Mouse (Mus musculus): Measurements from ENCODE around the gene Coa3. TPM values are rescaled to one million over a fixed set of nuclear protein-coding genes. Genes with fewer than 3 reads are reported as not detected.
A peak's percentile ranks its signal among the peaks of the same experiment; 100 is the strongest.

Gene Coa3
- polyA plus RNA-seq, 1 experiment from 2014 or later, result 244 TPM

DNA sequence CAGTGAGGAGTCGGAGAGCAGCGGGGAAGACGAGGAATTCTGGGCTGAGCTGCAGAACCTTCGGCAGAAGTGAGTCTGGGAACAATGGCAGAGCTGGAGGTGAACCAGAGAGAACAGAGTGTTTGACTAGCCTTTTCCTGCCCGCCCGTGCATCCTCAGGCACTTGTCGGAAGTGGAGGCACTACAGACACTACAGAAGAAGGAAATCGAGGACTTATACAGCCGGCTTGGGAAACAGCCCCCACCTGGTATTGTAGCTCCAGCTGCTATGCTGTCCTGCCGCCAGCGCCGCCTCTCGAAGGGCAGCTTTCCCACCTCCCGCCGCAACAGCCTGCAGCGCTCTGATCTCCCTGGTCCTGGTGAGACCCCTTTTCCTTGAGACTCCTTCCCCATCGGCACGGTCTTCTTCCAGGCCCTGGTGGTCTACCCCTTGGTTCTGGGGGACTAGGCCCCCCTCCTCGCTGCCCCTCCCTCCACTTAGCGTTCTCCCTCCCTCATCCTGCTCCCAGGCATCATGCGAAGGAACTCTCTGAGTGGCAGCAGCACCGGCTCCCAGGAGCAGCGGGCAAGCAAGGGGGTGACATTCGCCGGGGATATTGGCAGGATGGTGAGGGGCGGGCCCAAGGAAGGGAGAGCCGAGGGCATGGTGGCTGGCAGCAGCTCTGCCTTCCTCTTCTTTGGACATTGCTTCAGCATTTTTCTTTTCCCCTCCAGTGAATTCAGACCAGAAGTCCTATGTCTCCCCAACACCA, 2.4 kb downstream of the Coa3 start:
- 24% methylated on average over 27 of the region's 27 CpGs for WGBS
- Histone ChIP-seq H3K27me3 (ENCODE audit: insufficient read depth, poor library complexity, severe bottlenecking) (peaks cover 43% of the 10 kb centered on the region), H3K9me3 (no peaks in the 10 kb centered on the region), H3K4me1 (replicated peaks) (peaks cover 39% of the 10 kb centered on the region), H3K4me3 (peak overlapping the region; percentile 86), H3K27ac (peak overlapping the region; percentile 42; the same call in 1 of the 2 replicates), H3K36me3 (peaks cover 16% of the 10 kb centered on the region)
- no peak for DNase-seq (ENCODE audit: low spot score)

DNA sequence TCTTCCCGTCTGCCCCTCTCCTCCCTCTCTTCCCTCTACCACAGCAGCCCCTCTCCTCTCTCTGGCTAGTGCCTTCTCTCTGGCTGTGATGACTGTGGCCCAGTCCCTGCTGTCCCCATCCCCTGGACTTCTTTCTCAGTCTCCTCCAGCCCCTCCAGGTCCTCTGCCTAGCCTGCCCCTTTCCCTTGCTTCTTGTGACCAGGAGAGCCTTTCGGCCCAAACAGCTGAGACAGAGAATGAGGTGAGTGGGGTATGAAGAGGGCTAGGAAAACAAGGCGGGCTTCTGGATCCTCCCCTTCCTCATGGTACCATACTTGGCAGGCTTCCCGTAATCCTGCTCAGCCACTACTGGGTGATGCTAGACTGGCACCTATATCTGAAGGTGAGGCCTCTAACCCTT, 3.6 kb downstream of the Coa3 start:
- peaks cover 16% of the 10 kb centered on the region for H3K36me3 ChIP-seq
- no peak for DNase-seq (ENCODE audit: low spot score)
- no peak overlapping the region for H3K4me3 ChIP-seq
- H3K4me1 ChIP-seq (replicated peaks), result peaks cover 39% of the 10 kb centered on the region
- WGBS, result 76% methylated on average over 4 of the region's 4 CpGs
- H3K9me3 ChIP-seq, result no peaks in the 10 kb centered on the region
- peaks cover 33% of the 10 kb centered on the region for H3K27me3 ChIP-seq (ENCODE audit: insufficient read depth, poor library complexity, severe bottlenecking)
- no peak overlapping the region for H3K27ac ChIP-seq

DNA sequence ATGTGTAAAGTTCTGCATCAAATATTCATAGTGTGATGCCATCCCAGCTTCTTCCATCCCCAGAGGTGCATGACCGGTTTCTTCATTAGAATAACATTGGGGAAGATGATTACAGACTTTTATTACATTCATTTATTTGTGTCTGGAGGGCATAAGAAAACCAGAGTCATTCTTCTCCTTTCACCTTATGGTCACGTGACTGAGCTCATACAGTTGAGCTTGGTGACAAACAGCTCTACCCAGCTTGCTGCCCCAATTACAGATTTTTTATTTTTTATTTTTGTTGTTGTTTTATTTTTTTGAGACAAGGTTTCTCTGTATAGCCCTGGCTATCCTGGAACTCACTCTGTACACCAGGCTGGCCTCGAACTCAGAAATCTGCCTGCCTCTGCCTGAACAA, 6.5 kb downstream of the Coa3 start:
- Histone ChIP-seq H3K27ac (no peak overlapping the region), H3K36me3 (peaks cover 16% of the 10 kb centered on the region), H3K9me3 (no peaks in the 10 kb centered on the region), H3K4me1 (replicated peaks) (peaks cover 30% of the 10 kb centered on the region), H3K4me3 (no peak overlapping the region), H3K27me3 (ENCODE audit: insufficient read depth, poor library complexity, severe bottlenecking) (peaks cover 36% of the 10 kb centered on the region)
- no peak for DNase-seq (ENCODE audit: low spot score)
- WGBS, result 87% methylated on average over 3 of the region's 3 CpGs

- no peaks in the 10 kb centered on the region for H3K36me3 ChIP-seq
- peak; percentile 39 for DNase-seq (ENCODE audit: low spot score)
- H3K27ac ChIP-seq, result no peak overlapping the region; the same call in 1 of the 2 replicates
- H3K4me3 ChIP-seq, result 0 out of 2 replicates have a peak overlapping the region, but pooled peaks have one; percentile 18
- no peaks in the 10 kb centered on the region for H3K9me3 ChIP-seq
- 34% methylated on average over 10 of the region's 10 CpGs for WGBS
- peaks cover 41% of the 10 kb centered on the region for H3K27me3 ChIP-seq (ENCODE audit: insufficient read depth, poor library complexity, severe bottlenecking)
- peaks cover 24% of the 10 kb centered on the region for H3K4me1 ChIP-seq (replicated peaks)
These were observed 9.3 kb downstream of the Coa3 start for GRCm38 (mm10) chr11:101269577-101270116.

GRCm38 (mm10) chr11:101265906-101266305, 13.0 kb downstream of the Coa3 start:
- no peaks in the 10 kb centered on the region for H3K9me3 ChIP-seq
- H3K27ac ChIP-seq, result no peak overlapping the region
- WGBS, result 18% methylated on average over 6 of the region's 6 CpGs
- H3K4me1 ChIP-seq (replicated peaks), result peaks cover 58% of the 10 kb centered on the region
- no peaks in the 10 kb centered on the region for H3K36me3 ChIP-seq
- no peak for DNase-seq (ENCODE audit: low spot score)
- H3K4me3 ChIP-seq, result 0 out of 2 replicates have a peak overlapping the region, but pooled peaks have one; percentile 53
- peaks cover 77% of the 10 kb centered on the region for H3K27me3 ChIP-seq (ENCODE audit: insufficient read depth, poor library complexity, severe bottlenecking)

DNA sequence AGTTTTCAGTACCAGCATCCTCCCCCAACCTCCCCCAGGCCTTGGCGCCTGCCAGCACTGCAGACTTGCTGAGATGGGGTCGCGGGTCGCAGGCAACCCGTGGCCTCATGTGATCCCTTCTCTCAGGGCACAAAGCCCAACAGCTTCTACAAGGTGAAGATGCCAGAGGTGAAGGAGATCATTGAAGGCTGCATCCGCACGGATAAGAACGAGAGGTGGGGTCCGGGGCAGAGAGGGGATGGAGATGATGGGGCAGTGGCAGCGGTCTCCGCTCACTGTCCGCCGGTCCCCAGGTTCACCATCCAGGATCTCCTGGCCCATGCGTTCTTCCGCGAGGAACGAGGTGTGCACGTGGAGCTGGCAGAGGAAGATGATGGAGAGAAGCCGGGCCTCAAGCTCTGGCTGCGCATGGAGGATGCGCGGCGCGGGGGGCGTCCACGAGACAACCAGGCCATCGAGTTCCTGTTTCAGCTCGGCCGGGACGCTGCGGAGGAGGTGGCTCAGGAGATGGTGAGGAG, 13.9 kb downstream of the Coa3 start:
- H3K36me3 ChIP-seq, result no peaks in the 10 kb centered on the region
- no peaks in the 10 kb centered on the region for H3K9me3 ChIP-seq
- peaks cover 66% of the 10 kb centered on the region for H3K4me1 ChIP-seq (replicated peaks)
- H3K27me3 ChIP-seq (ENCODE audit: insufficient read depth, poor library complexity, severe bottlenecking), result peaks cover 80% of the 10 kb centered on the region
- H3K27ac ChIP-seq, result peak overlapping the region; percentile 69
- peak overlapping the region; percentile 53 for H3K4me3 ChIP-seq
- peak; percentile 53 for DNase-seq (ENCODE audit: low spot score)
- 2% methylated on average over 31 of the region's 31 CpGs for WGBS

DNA sequence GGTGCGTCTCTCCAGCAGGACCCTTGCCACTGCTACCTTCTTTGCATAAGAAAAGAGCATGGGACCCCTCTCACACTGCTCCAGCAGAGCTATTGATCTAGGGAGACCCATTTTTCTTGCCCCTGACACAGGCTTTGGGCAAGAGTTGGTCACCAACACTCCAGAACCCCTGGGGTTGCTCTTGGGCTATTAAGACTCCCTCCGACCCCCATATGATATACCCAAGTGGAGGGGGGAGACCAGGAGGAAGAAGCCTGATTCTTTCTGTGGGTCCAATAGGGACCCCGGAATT, 15.0 kb downstream of the Coa3 start:
- 10% methylated on average over 3 of the region's 3 CpGs for WGBS
- peaks cover 78% of the 10 kb centered on the region for H3K27me3 ChIP-seq (ENCODE audit: insufficient read depth, poor library complexity, severe bottlenecking)

DNA sequence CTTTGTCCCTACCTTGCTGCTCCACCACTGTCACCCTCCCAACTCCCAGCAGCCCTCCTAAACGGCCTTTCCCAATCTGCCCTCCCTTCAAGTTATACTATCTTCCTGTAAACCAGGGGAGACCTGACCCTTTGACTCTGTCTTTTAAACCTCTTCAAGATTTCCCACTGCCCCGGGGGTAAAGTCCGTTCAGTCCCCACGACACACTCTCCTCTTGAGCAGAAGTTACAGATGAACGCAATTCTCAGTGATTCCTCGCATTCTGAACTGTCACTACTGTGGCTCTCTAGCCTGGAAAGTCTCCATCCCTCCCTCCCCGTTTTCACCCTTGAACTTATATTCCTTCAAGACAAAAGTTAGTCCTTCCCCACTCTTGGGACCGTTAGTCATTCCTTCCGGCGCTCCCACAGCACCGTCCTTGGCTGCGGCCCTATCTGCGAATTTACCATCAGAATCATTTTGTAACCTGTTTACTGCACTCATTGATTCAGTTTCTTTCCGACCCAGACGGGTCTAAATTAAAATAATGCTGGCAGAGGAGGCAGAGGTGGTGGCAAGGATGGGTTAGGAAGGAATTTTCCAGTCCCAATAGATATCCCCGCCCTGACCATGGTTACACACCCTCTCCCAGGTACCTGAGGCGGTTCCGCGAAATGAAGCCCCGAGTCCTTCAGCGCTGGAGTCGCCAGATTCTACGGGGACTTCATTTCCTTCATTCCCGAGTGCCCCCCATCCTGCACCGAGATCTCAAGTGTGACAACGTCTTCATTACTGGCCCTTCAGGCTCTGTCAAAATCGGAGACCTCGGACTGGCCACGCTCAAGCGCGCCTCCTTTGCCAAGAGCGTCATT, 15.6 kb downstream of the Coa3 start:
- Histone ChIP-seq H3K27ac (no peak overlapping the region), H3K9me3 (no peaks in the 10 kb centered on the region), H3K36me3 (peaks cover 11% of the 10 kb centered on the region), H3K4me1 (replicated peaks) (peaks cover 73% of the 10 kb centered on the region), H3K27me3 (ENCODE audit: insufficient read depth, poor library complexity, severe bottlenecking) (peaks cover 72% of the 10 kb centered on the region), H3K4me3 (peak overlapping the region; percentile 66)
- peak; percentile 45 for DNase-seq (ENCODE audit: low spot score)
- 3% methylated on average over 32 of the region's 32 CpGs for WGBS

More for the DNA sequence above, 15.0 kb downstream of the Coa3 start:
- peaks cover 69% of the 10 kb centered on the region for H3K4me1 ChIP-seq (replicated peaks)
- H3K9me3 ChIP-seq, result no peaks in the 10 kb centered on the region
- no peak overlapping the region for H3K27ac ChIP-seq
- peak overlapping the region; percentile 66 for H3K4me3 ChIP-seq
- peaks cover 5% of the 10 kb centered on the region; the same call in 1 of the 2 replicates for H3K36me3 ChIP-seq
- no peak for DNase-seq (ENCODE audit: low spot score)

DNA sequence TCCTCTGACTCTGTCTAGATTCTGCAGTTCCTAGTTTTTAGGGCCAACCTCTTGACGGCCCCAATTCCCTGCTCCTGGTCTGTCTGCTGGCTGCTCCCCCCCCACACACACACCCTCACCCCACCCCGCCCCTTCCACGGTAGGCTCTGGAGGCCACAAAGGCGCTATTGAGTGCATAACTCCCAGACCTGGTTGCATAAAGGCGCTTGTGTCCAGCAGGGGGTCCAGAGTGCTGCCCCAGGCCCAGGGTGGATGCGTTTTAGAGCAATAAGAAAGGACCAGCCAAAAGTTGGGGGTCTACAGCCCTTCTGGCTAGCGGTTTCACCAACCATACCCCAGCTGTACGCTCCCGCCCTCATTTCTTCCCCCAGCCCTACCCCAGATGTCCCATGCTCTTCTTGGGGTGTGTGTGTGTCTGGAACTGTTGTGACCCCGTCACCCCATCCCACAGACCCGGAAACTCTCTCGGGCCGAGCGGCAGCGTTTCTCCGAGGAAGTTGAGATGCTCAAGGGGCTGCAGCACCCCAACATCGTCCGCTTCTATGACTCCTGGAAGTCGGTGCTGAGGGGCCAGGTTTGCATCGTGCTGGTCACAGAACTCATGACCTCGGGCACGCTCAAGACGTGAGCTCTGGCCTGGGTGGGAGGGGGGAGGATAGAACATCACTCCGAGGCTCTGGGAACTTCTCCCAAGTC, 16.5 kb downstream of the Coa3 start:
- no peaks in the 10 kb centered on the region for H3K9me3 ChIP-seq
- peak overlapping the region; percentile 66 for H3K4me3 ChIP-seq
- peak; percentile 51 for DNase-seq (ENCODE audit: low spot score)
- peaks cover 15% of the 10 kb centered on the region for H3K36me3 ChIP-seq
- peak overlapping the region; percentile 54 for H3K27ac ChIP-seq
- peaks cover 65% of the 10 kb centered on the region for H3K27me3 ChIP-seq (ENCODE audit: insufficient read depth, poor library complexity, severe bottlenecking)
- under 1% methylated on average over 24 of the region's 24 CpGs for WGBS
- peaks cover 73% of the 10 kb centered on the region for H3K4me1 ChIP-seq (replicated peaks)

- under 1% methylated on average over 30 of the region's 30 CpGs for WGBS
- Histone ChIP-seq H3K27ac (peak overlapping the region; percentile 85), H3K9me3 (no peaks in the 10 kb centered on the region), H3K36me3 (peaks cover 27% of the 10 kb centered on the region), H3K4me1 (replicated peaks) (peaks cover 70% of the 10 kb centered on the region), H3K4me3 (peak overlapping the region; percentile 66), H3K27me3 (ENCODE audit: insufficient read depth, poor library complexity, severe bottlenecking) (peaks cover 52% of the 10 kb centered on the region)
- no peak for DNase-seq (ENCODE audit: low spot score)
These were observed 18.0 kb downstream of the Coa3 start for GRCm38 (mm10) chr11:101260826-101261380.

- under 1% methylated on average over 43 of the region's 43 CpGs for WGBS
- H3K27me3 ChIP-seq (ENCODE audit: insufficient read depth, poor library complexity, severe bottlenecking), result peaks cover 44% of the 10 kb centered on the region
These were observed 18.7 kb downstream of the Coa3 start, which contains the start of gene Wnk4 for GRCm38 (mm10) chr11:101259948-101260825. Gene Wnk4, plus strand, starts transcription at chr11:101260567.

More at GRCm38 (mm10) chr11:101259948-101260825, 18.7 kb downstream of the Coa3 start, which contains the start of gene Wnk4:
- Histone ChIP-seq H3K4me1 (replicated peaks) (peaks cover 63% of the 10 kb centered on the region), H3K9me3 (no peaks in the 10 kb centered on the region), H3K27ac (peak within 1 kb of the TSS; percentile 85), H3K36me3 (peaks cover 29% of the 10 kb centered on the region), H3K4me3 (peak within 1 kb of the TSS; percentile 66)
- peak; percentile 79 for DNase-seq (ENCODE audit: low spot score)
